Mouse (Mus musculus) liver, embryonic 14.5 days (tissue): ENCODE data around the gene Crtam. TPM values are rescaled to one million over a fixed set of nuclear protein-coding genes. Genes with fewer than 3 reads are reported as not detected.

Experiments used
- ATAC-seq: fragments of 200-750 bp; cut with Nextera tagmentation; 2 replicates; pipeline ENCODE4 v1.8.0; 2017; ENCODE audit warnings: moderate number of reproducible peaks, mild to moderate bottlenecking, moderate library complexity; ENCODE audit not compliant: insufficient read depth
- DNase-seq, 3 experiments: peaks; one replicate each; pipeline ENCODE4 v3.0.0-alpha.2; 2012 to 2013; ENCODE audit warnings: low read depth in 3 of 3, low spot score in 3 of 3
- H3K27ac ChIP-seq: fragments of 300-500 bp; sonication (generic); 2 replicates; pipeline ENCODE4 v1.5.1; 2014; ENCODE audit warnings: moderate library complexity, mild to moderate bottlenecking, control low read depth, inconsistent platforms
- H3K27me3 ChIP-seq: fragments of 300-500 bp; sonication (generic); 2 replicates; pipeline ENCODE4 v1.6.1; 2014; ENCODE audit warnings: mild to moderate bottlenecking, low read length, moderate library complexity; ENCODE audit not compliant: control insufficient read depth, insufficient read depth
- H3K36me3 ChIP-seq: fragments of 300-500 bp; sonication (generic); replicated peaks from 2 replicates; pipeline ENCODE4 v1.6.1; 2014; ENCODE audit warnings: low read depth; ENCODE audit not compliant: control insufficient read depth, insufficient read depth
- H3K4me1 ChIP-seq, 2 experiments: fragments of 200-500 bp in 1 of 2; fragments of 300-500 bp in 1 of 2; sonication (generic) in 1 of 2; replicated peaks; 2 replicates each; pipeline ENCODE4 v1.6.1; 2012 to 2014; ENCODE audit warnings: antibody characterized with exemption in 1 of 2, inconsistent platforms in 1 of 2, low read length in 1 of 2; ENCODE audit not compliant: control insufficient read depth in 2 of 2, insufficient read depth in 2 of 2
- H3K4me2 ChIP-seq: fragments of 300-500 bp; sonication (generic); 2 replicates; pipeline ENCODE4 v1.6.1; 2014; ENCODE audit warnings: low read depth, mild to moderate bottlenecking, control low read depth, moderate library complexity
- H3K4me3 ChIP-seq, 2 experiments: fragments of 200-500 bp in 1 of 2; fragments of 300-500 bp in 1 of 2; sonication (generic) in 1 of 2; 2 replicates each; pipeline ENCODE4 v1.5.1; 2012 to 2014; ENCODE audit warnings: low read depth in 2 of 2, low read length in 2 of 2, mild to moderate bottlenecking in 2 of 2, control low read depth in 1 of 2, inconsistent platforms in 1 of 2, moderate library complexity in 1 of 2; ENCODE audit not compliant: insufficient read depth in 1 of 2
- H3K9ac ChIP-seq: fragments of 300-500 bp; sonication (generic); replicated peaks from 2 replicates; pipeline ENCODE4 v1.6.1; 2014; ENCODE audit warnings: mild to moderate bottlenecking, control low read depth, moderate library complexity
- H3K9me3 ChIP-seq: fragments of 300-500 bp; sonication (generic); 2 replicates; pipeline ENCODE4 v1.6.1; 2016; ENCODE audit warnings: low read length, mixed read lengths; ENCODE audit not compliant: control insufficient read depth
- CTCF ChIP-seq: IDR thresholded peaks from 2 replicates; pipeline ENCODE4 v1.5.1; 2016; ENCODE audit warnings: antibody characterized with exemption, low read depth, control low read depth
- EP300 ChIP-seq: IDR thresholded peaks from 2 replicates; pipeline ENCODE4 v1.6.1; 2016; ENCODE audit warnings: antibody characterized with exemption, low read depth
- WGBS: fragments of 180-500 bp; shearing (Covaris S2); extraction: QIAGEN DNeasy Blood & Tissue Kit; methylation state at CpG from one replicate; pipeline ENCODE4 v1.1.7; 2014; ENCODE audit not compliant: insufficient replicate concordance; 5-methylcytosine and 5-hydroxymethylcytosine counted together
- polyA plus RNA-seq, 2 experiments: library from polyadenylated mRNA; depleted of rRNA in 1 of 2; stranded (reverse) in 1 of 2; unstranded in 1 of 2; fragments of >200 nt; fragmentation: Nextera tagmentation in 1 of 2; extraction: Ambion mirVana in 1 of 2; gene quantifications; 2 replicates each; pipeline versions ENCODE4 v1.2.1 to v1.2.3; 2012 to 2014

Crtam gene
- polyA plus RNA-seq, 2 experiments = 0.06 TPM; not detected in 1

GRCm38 (mm10) chr9:40989940-40990588, 14.4 kb downstream of the Crtam start:
- peak; percentile 7 to 16 (median 10) for DNase-seq
- H3K4me1 ChIP-seq = no peaks in the 10 kb centered on the region
- WGBS = 26% methylated on average over 4 of the region's 4 CpGs
- no peak for ATAC-seq
- no peak overlapping the region for H3K4me3 ChIP-seq
- no peak overlapping the region for H3K9ac ChIP-seq
- H3K36me3 ChIP-seq = no peaks in the 10 kb centered on the region
- TF ChIP-seq CTCF (peak; percentile 29; the same call in 1 of the 2 replicates), EP300 (no peak)
- no peak overlapping the region for H3K4me2 ChIP-seq
- H3K27ac ChIP-seq = no peak overlapping the region
- H3K27me3 ChIP-seq = no peaks in the 10 kb centered on the region
- no peaks in the 10 kb centered on the region for H3K9me3 ChIP-seq

DNA sequence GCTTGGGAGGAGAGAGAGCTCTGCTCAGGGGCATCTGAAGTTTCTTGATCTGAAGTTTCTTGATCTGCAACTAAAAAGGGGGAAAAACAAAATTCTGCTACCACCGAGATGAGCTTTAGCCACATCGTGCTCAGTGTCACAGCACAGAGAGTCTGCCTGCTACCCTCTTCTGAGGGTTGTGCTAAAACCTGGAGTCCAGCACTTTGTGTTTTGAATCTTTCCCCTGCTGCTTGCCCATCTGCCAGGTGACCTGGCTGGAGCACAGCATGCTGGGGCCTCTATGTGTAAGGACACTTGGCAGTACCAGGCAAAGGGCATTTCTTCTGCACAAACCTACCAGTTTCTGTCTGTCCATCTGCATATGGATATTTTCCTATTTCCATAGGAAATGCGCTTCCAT, 20.1 kb downstream of the Crtam start:
- TF ChIP-seq EP300 (no peak), CTCF (no peak)
- H3K27me3 ChIP-seq = no peaks in the 10 kb centered on the region
- no peak overlapping the region for H3K4me3 ChIP-seq
- ATAC-seq = no peak
- H3K4me1 ChIP-seq = no peaks in the 10 kb centered on the region
- H3K36me3 ChIP-seq = no peaks in the 10 kb centered on the region
- no peak overlapping the region for H3K9ac ChIP-seq
- H3K9me3 ChIP-seq = no peaks in the 10 kb centered on the region
- no peak for DNase-seq
- 47% methylated on average over 3 of the region's 3 CpGs for WGBS
- H3K4me2 ChIP-seq = no peak overlapping the region
- no peak overlapping the region for H3K27ac ChIP-seq

DNA sequence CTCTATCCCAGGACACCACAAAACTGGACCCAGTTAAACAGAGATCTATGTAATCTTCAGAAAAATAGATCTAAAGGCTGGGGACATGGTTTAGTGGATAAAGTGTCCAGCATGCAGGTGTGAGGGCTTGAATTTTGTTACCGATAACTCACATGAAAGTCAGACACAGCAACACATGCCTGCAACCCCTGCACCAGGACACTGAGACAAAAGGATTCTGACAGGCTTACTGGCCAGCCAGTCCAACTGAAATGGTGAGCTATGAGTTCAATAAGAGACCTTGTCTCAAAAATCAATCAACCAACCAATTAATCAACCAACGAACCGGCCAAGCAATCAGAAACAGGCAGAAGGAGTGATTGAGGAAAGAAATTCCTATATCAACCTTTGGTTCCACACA, 20.7 kb downstream of the Crtam start:
- Histone ChIP-seq H3K4me3 (no peak overlapping the region), H3K9ac (no peak overlapping the region), H3K36me3 (no peaks in the 10 kb centered on the region), H3K27me3 (no peaks in the 10 kb centered on the region), H3K9me3 (no peaks in the 10 kb centered on the region), H3K4me2 (no peak overlapping the region), H3K27ac (no peak overlapping the region), H3K4me1 (no peaks in the 10 kb centered on the region)
- ATAC-seq (no peak), DNase-seq (no peak)
- WGBS = 68% methylated on average over 3 of the region's 3 CpGs
- TF ChIP-seq CTCF (no peak), EP300 (no peak)

- no peak overlapping the region for H3K4me3 ChIP-seq
- TF ChIP-seq EP300 (no peak), CTCF (peak; percentile 36)
- 31% methylated on average over 6 of the region's 6 CpGs for WGBS
Measured at GRCm38 (mm10) chr9:40982480-40982879, 21.9 kb downstream of the Crtam start.

DNA sequence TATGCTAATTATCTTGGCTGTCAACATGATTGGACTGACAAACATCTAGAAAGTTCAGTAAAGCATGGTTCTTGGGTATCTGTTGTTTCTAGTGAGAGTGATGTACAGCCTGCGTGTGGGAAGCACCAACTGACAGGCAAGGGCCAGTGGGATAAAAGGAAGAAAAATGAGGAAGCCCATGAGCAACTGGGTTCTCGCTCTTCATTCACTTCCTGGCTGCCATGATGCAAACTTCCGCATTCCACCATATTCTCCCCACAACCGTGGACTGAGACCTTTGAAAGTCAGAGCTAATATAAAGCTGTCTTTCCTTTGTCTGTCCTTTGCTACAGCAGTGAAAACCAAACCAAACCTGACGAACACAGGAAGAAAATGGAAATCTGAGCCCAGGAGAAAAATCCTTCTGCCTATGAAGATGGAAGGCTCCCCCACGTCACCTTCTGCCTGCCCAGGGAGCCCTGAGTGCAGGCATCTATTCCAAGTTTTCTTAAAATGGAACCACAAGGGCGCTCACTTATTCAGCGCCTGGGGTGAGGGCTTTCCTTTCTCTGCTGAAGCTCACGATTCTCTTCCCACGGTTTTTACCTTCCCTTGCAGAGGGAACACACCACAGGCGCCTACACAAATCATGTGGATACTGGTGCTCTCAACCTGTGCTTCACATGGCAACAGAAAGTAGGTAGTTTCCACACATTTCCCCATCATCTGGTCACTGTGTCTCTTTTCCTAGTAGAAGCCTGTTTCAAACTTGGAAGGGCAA, 30.2 kb downstream of the Crtam start:
- H3K4me2 ChIP-seq = no peak overlapping the region
- ATAC-seq (no peak), DNase-seq (no peak)
- no peaks in the 10 kb centered on the region for H3K4me1 ChIP-seq
- whole genome bisulfite sequencing = 46% methylated on average over 11 of the region's 11 CpGs
- no peak overlapping the region for H3K9ac ChIP-seq
- no peaks in the 10 kb centered on the region for H3K36me3 ChIP-seq
- H3K27ac ChIP-seq = no peak overlapping the region
- no peak for TF ChIP-seq EP300
- TF ChIP-seq CTCF = no peak
- no peak overlapping the region for H3K4me3 ChIP-seq
- H3K9me3 ChIP-seq = no peaks in the 10 kb centered on the region
- H3K27me3 ChIP-seq = no peaks in the 10 kb centered on the region

More at GRCm38 (mm10) chr9:40982480-40982879, 21.9 kb downstream of the Crtam start:
- H3K4me1 ChIP-seq = no peaks in the 10 kb centered on the region
- H3K36me3 ChIP-seq = no peaks in the 10 kb centered on the region
- DNase-seq (no peak), ATAC-seq (no peak)
- H3K27ac ChIP-seq = no peak overlapping the region
- H3K9me3 ChIP-seq = no peaks in the 10 kb centered on the region
- H3K9ac ChIP-seq = no peak overlapping the region
- no peaks in the 10 kb centered on the region for H3K27me3 ChIP-seq
- no peak overlapping the region for H3K4me2 ChIP-seq
